Mouse (Mus musculus): ENCODE results near the gene Gm45808.

DNA sequence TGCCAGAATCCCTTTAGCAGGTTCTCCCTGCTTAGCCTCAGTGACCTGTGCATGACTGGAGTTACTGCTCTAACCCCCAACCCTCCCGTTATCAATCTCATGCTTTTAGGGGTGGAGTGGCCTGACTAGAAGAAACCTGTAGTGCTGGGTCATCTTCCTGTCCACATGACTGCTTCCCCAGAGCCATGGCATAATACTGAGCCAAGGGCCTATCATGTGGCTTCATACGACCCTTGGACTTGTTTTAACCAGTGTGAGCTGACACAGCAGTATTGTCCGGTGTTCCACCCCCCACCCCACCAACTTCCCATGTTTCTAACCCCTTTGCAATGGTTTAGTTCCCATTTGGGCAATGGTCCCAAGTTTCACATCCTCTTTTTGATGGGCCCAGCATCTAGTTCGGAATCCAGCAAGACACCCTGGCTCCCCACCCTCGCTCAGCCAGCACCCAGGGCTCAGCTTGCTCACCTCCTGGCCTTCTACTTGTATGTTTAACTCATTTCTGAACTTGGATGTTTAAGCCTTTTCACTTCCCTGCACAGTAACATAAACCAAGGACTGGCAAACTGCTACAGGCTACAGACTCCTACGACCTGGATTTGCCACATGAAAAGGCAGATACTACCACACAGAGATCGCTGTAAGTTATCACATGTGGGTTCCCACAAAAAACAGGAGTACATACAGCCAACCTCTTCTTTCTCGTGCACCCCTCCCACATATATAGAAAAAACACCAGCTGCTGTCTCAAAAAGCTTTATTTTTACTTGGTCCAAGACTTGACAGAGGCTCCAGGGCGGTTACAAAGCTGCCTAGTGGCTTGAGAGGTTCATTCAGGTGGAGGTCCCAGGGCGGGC, 29.2 kb downstream of the Gm45808 start:
- TF ChIP-seq CTCF (IDR thresholded peaks at IDR 0.05; ENCODE audit: insufficient read depth, low read length) (no peak), POLR2A (IDR thresholded peaks at IDR 0.05; ENCODE audit: borderline replicate concordance, extremely low read depth, low read depth, low read length) (peak; percentile 48; the same call in 1 of the 2 replicates)
